Mouse (Mus musculus) MN1 (cell line): Measurements from ENCODE around the gene Gbp8.
"Not testable (repeated sequence)": the region's sequence is repeated elsewhere in the genome, so short reads cannot be mapped to it uniquely, and the experiment has no call there.

Experiments
- DNase-seq: peaks from one replicate; pipeline ENCODE4 v3.0.0-alpha.2; 2016; ENCODE audit warnings: low spot score

Gbp8 gene

DNA sequence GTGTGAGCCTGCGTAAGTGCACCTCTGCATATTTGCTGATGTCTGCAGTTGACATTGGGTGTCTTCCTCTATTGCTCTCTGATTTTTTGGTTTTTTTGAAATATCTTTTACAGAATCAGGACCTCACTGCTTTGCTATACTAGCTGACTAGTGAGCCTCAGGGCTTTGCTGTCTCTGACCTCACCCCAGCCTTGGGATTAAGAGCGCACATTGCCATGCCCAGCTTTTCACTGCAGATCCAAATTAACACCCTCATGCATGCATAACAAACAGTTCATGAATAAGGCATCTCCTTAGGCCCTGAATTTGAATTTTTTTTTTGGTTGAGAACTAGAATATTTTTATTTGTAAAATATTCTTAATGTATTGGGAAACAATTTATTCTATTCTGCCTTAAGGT is 84.1 kb downstream of the Gbp8 start:
- DNase-seq, result no peak

DNA sequence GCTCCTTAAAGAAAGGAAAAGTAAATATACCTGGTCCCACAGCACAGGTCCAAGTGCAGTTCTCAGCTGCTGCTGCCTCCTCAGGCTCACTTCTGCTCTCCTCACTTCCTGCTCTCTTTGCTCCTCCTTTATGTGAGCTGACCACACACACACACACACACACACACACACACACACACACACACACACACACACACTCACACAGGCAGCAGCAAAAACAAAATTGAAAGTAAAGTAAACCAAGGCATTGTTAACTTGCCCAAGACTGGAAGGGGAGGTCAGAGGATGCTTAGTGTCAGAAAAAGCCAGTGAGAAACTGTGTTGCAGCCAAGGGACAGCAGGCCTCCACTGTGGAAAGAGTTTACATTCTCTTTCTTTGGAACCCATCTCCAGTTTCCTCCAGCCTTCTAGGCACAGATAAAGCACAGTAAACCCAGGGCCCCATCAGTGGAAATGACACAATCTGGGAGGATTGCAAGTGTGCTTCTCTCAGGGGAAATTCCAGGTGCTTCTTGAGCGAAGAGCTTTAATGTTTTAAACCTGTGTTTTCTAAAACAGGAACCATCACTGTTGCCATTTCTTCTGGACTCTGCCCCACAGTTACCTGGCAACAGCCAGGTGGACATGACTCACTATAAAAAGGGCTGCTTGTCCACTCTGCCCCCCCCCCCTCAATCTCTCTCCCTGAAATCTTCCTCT is 85.7 kb downstream of the Gbp8 start:
- not testable (repeated sequence) for DNase-seq

DNA sequence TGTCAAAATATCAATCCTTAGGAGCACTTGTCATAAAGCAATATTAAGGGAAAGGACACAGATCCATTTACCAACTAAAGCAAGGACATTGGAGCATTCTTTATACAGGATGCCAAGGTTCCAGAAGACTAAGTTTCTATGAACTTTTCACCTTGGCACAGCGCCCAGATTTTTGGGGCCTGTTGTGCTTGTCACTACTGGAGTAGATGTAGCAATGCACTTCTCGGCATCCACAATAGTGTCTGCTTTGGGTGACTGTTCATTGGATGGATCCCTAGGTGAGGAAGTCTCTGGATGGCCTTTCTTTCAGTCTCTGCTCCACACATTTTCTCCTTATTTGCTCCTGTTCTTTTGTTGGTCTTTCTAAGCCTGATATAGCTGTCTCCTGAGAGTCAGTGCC is 107.0 kb downstream of the Gbp8 start:
- DNase-seq, result no peak

DNA sequence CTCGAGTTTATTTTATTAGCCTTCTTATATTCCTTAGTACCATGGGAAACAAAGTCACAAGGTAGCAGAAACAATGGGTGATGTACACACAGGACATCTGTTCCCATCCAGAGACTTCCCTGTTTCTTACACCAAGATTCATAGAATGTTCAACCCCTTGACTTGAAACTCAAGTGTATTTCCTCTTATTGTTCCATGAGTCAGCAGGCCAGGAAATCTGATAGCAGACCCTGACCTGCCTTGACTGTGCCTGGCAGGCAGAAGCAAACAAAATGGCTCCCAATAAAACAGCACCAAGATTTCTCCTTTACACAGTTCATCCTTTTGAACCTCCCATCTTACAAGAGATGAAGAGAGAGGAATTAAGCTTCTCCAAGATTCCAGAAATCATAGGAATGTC is 126.8 kb downstream of the Gbp8 start:
- no peak for DNase-seq

DNA sequence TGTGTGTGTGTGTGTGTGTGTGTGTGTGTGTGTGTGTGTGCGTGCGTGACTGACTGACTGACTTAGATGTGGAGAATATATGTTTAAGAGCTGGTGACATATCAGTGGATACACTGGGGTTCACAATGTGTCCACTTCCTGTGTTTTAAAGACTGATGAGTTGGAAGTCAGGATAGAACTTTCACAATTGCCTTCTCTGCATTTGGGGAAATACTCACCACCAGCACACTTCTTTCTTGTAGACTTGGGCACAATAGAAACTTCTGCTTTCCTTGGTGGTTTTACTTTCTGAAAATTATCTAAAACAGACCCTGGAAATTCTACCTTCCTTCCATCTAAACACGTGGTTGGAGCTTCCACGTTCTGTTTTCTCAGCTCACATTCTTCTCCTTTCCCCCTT is 127.8 kb downstream of the Gbp8 start:
- DNase-seq, result no peak

DNA sequence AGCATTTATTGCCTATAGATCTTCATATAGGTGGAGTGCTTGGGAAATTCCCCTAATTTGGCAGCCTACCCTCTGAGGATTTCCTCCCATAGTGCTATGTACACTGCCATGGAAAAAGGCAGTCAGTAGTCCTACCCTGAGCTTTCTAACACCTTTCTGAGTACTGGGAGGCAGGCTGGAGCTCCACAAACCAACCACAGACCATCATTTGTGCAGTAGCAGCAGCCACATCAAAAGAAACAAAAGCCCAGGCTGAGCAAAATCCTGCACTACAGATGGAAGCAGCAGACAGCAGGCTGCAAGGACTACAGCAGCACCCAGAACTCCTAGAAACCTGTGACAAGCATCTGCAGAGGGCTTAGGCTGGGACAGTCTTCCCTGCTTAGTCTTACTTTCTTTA is 129.0 kb downstream of the Gbp8 start:
- DNase-seq, result no peak

DNA sequence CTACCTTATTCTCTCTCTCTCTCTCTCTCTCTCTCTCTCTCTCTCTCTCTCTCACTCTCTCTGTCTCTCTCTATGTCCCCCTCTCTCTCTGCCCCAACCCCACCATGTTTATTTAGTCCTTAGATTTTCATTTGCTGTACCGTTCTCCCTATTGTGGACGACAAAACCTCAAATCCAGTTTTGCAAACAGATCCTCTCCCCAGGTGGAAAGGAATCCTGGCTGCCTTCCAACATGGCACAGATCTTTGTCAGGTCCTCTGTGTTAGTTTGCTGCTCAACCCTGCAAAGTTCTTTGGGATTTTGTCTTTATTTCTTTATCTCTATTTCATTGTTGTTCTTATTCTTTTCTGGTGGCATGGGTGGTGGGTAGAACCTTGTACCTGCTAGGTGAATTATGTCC is 149.9 kb downstream of the Gbp8 start:
- no peak for DNase-seq

DNA sequence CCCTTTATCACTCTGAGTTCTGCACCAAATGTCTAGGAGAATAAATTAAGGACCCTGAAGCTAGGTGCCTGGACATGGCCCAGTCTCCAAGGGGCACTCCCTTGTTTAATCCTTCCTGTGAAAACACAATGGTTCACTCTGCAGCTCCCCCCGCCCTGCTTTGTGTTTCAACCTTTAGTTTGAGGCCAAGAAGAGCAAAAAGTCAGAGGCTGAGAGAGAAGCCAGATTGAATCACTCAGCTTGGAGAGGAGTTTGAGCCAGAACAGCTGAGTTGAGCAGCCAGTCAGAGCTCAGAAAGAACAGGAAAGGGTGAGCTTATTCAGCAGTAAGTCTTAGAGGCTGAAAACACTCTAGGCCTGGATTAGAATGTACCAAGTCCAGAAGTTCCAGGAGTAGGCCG is 151.3 kb downstream of the Gbp8 start:
- no peak for DNase-seq

DNA sequence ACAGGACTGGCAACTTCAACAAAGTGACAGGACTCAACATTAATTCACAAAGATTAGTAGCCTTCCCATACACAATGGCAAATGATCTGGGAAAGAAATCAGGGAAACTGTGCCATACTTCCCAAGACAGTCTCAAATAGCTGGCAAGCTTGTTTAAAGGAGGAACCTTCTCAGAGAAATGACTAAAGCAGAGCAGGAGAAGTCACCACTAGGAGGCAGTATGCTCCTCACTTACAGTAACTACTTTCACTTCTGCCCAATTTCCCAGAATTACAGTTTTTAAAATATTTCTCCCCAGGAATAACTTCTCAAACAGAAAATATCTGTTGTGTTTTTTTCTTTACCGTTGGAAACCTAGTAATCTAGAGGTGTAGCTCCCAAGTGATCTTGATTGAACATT is 152.6 kb downstream of the Gbp8 start:
- no peak for DNase-seq

DNA sequence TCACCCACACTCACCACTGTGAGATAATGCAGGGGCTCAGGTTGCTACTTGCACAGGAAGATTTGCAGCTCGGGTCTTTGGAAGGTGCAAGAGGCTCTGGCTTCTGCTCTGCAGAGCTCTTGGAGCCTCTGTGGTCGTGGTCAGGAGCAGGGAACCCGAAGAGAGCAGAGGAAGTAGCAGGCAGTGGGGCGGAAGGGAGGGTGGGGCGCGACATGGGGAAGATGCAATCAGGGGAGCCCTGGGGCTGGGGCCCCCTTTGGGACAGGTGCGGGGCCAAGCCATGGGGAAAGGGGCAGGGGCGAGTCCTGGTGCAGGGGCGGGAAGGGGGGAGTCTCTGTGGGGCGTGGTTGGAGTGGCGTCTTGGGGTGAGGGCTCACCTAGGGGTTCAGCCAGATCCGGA is 156.8 kb downstream of the Gbp8 start, which contains the start of gene Abcg3:
TSS of gene Abcg3 (minus strand) at position 184 of the 400 bp plus-strand sequence.
- DNase-seq, result no peak

DNA sequence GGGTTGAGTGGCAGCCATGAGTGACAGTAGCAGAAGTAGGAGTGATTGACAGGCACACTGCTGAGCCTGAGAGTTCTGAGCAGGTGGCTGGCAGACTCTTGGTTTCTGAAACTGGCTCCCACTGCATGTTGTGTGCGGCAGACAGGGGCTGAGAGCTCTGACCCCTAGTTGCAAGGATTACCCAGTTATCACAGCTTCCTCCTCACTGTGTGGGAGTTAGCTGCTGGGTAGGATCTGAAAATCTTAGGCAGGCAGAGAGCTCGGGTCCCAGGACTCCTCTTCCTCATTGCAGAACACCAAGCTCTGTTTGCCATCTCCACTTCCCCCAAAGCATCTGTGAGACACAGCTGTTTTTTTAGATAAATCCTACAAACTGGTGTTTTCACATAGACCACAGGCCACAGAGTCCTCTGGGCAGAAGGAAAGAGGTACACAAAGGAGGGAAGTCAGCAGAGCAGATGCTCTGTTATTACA is 160.3 kb downstream of the Gbp8 start:
- no peak for DNase-seq
